Mouse (Mus musculus) retina, embryonic 14.5 days (tissue): ENCODE results near the gene Sh2d1b1.
"Not testable (repeated sequence)": the region's sequence is repeated elsewhere in the genome, so short reads cannot be mapped to it uniquely, and the experiment has no call there.

Experiments used
- DNase-seq: peaks from one replicate; pipeline ENCODE4 v3.0.0-alpha.2; 2015; ENCODE audit warnings: low spot score

Sh2d1b1 gene

DNA sequence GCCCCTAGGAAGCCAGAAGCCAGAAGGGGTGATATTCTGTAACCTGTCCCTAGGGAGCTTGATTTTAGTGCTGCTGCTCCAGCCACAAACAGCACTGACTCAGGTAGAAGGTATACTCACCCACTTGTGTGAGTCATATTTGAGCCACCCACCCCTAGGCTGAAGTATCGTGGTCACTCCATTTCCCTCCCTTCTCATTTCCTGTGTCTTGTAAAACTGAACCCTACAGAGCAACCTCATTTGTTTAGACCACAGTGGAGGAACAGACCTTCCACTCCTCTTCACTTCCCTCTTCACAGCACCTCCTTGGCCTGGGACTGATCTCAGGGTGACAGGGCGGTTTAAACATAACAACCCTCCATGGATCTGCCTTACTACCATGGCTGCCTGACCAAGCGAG is at the start of gene Sh2d1b1:
Sh2d1b1 (plus strand) TSS at position 305 of the 400 bp plus-strand sequence.
- DNase-seq, result no peak

DNA sequence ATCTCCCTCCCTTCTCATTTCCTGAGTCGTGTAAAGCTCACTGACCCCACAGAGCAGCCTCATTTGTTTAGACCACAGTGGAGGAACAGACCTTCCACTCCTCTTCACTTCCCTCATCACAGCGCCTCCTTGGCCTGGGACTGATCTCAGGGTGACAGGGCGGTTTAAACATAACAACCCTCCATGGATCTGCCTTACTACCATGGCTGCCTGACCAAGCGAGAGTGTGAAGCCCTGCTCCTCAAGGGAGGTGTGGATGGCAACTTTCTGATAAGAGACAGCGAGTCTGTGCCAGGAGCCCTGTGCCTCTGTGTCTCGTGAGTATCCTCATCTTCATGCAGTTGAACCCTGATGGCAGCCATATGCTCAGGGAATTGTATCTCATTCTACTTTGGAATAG is 44.4 kb upstream of the Sh2d1b1 start, which contains the start of gene Sh2d1b2:
Sh2d1b2 (plus strand) TSS at position 62 of the 400 bp plus-strand sequence.
- DNase-seq, result not testable (repeated sequence)

DNA sequence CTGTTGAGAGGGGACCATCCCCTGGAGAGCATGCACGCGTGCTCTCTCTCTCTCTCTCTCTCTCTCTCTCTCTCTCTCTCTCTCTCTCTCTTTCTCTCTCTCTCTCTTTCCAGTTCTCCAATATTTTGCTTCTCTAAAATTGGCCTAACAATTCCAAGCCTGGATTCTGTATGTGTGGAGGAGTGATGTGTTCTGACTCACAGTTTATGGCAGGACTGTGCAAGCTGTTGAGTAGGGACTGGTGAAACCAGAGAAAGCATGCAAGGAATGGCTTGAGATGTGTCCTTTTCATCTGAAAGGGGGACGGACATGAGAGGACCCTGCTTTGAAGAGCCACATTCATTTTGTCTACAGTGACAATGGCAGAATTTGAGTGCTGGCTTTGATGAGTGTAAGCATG is 32.1 kb upstream of the Sh2d1b1 start:
- no peak for DNase-seq

DNA sequence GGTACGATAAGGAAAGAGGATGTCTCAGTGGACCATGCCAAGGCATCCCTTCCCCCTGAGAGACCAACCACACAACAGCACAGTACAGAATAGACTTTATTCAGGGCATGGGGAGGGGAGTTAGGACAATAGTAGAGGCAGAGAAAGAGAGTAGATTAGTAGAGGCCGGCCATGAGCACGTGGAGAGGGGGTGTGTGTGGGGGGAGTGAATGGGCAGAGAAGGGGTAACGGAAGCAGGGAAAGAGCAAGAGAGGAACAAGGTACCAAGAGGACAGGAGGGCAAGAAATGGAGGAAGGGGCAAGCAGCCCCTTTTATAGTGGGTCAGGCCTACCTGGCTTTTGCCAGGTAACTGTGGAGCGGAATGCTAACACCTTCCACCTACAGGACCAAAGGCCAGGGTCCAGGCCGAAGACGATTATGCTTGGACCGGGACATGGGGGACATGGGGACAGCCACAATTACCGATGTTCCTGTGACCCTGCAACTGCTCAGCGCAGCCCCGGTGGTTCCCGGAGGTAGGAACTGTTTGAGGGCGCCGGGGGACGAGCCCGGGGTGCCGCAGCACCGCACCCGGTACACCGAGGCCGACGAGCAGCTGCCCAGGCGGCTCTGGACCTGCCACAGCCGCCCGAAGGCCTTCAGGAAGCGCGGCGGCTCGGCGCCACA is 22.1 kb upstream of the Sh2d1b1 start:
- DNase-seq, result no peak

DNA sequence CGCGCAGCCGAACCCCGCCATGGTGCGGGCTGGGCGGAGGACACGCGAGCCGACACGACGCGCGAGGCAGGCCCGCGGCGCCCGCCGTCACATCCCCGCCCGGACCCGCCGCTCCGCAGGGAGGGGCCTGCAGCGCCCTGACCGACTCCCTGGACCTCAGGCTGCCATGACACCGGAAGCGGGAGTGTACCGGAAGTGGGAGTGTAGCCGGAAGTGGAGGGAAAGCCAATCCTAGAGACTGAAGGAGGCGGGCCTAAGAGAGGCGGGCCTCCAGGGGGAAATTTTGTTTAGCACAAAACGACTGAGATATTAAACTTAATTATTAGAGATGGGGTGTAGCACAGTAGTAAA is 21.6 kb upstream of the Sh2d1b1 start:
- DNase-seq, result peak; percentile 82

DNA sequence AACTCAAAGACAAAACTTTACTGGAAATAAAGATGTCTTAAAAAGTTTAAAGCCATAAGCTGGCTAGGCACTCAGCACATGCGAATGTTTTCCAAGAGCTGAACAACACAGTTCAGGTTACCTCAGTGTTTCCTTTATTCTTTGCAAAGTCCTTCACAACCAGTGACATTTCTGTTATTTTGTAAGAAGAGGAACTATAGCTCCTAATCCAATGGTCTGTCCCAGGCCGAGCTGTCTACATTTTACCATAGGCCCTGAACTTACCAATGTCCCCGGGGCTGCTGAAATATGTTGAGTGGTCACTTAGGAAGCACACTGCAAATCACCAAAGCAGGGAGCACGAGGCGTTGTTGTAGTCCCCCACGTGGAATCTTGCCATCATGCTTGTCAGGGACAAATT is 6.8 kb upstream of the Sh2d1b1 start:
- no peak for DNase-seq

DNA sequence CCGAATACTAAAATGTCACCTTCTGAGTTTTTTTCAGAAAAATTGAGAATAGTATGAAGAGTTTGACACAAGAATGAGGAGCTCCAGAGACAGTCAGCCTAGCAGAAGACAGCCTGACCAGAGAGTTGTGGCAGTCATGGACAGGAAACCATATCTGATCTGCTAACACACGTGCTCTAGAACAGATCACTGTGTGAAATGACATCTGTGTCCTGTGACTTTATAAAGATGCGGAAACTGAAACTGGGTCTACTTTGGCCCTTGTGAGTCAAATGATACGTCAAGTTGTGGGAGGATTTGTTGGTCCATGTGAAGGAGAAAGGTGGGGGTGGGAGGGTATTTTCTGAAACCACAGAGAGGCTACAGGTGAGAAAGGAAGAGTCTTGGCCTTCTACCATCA is 6.4 kb upstream of the Sh2d1b1 start:
- DNase-seq, result no peak

DNA sequence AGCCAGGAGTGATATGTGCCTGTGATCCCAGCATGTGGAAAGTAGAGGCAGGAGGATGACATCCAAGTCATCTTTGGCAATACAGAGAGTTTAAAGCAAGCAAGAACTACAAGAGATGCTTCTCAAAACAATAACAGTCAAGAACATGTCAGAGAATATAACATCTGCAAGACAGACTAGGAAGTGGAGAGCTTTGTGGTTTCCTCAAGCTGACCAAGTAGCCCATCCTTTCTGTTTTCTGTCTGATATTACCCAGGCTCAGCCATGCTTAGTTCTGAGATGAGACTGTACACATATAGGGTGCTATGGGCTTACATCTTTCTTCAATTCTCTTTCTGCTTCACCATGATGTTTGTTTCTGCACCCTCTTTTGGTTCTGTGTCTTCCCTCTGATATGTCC is 3.9 kb upstream of the Sh2d1b1 start:
- no peak for DNase-seq

DNA sequence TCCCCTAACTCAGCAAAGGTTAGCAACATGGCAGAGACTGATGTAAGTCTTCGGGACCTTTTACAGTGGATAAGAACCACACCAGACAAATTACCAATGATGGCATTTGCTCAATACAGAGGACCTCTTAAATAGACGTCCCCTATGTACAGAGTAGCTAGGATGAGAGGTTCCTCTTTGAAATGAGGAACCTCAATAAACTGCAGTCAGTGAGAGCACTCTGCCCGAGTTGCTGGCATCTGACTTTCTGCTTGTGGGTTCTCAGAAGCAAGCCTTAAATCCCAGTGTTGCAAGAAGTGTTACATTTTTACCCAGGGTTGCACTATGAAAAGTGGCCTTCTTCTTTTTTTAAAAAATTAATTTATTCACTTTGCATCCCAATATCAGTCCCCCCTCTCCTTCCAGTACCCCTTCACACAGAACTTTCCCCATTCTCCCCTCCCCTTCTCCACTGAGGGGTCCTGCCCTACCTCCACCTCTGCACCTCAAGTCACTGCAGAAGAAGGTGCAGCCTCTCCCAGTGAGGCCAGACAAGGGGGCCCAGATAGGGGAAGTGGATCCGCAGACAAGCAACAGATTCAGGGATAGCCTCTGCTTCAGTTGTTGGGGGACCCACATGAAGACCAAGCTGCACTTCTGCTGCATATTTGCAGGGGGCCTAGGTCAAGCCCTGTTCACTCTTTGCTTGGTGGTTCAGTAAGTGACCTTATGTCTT is 5.5 kb downstream of the Sh2d1b1 start:
- DNase-seq, result no peak

DNA sequence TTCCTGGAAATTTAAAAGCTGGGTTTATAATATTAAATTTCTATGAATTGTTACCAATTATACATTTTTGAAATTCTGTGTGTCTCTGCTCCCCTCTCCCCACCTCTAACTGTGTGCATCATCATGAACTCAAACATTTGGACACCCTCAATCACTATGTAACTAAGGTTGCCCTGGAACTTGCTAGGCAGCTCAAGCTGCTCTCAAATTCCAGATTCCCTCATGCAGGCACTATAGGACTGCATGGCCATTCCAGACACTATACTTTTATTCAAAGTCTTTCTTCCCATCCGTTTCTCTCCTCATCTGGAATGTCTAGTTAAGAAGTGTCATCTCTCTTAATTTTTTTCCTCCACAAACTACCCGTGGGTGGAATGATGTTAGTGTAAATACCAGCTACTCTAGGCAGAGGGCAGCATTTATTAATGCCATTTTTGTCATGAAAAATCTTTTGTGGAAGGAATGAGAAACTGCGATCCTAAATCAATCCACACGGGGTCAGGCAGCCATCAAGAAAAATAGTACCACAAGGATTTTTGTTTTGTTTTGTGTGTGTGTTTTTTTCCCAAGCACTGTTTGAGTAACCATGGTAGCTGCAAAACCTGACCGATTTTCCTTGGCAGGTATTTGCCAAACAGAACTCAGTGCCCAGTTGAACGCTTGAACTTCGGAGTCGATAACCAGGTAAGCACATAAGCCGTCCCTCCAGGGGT is 15.3 kb downstream of the Sh2d1b1 start:
- DNase-seq, result peak; percentile 88

DNA sequence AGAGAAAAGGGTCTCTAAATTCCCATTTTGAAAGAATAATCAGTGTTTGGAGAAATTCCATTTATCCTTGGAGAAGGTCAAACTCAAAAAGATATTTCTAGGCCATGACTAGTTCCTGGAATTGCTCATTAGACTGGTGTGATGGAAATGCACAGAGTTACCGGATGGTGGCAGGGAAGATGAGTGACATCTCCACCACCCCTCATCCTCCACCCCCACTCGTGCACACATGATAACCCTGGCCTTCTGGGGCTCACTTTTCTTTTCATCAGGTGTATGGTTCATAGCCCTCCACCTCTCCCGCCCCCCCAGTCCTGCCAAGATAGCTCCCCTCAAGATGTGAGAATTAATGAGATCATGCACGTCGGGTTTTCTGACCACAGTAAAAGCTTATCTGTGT is 16.1 kb downstream of the Sh2d1b1 start:
- DNase-seq, result no peak

DNA sequence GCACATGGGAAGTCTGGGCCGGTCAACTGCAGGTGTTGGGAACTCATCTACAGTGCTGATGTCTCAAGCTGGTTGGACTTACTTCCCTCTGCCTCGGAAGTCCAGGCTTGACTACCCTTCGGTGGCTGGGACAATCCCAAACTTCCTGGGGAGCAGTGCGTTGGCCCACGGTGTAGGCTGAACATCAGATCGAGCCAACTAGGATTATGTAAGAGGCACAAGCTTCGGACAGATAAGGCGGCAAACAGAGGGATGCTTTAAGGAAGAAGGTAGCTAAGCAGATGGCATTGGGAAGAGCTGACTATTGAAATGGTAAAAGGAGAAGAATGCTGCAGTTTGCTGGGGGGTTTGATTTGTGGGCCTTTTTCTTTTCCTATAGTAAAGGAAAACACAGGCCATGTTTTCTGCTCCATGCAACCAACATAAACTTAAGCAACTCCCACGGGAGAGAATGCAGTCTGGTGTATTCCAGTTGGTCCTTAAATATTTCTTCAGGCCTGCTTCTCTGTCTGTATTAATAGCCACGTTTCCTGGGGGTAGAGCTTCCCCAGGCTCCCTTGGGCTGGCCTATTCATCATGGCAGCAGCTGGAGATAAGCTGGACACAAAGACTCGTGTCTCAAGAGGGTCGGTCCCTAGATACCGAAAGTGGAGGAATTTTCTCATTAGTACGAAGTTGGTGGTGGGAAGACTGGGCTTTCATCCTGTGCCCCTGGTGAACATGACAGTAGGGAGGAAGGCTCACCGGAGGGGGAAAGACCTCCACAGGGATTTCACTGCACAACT is 17.9 kb downstream of the Sh2d1b1 start:
- no peak for DNase-seq

DNA sequence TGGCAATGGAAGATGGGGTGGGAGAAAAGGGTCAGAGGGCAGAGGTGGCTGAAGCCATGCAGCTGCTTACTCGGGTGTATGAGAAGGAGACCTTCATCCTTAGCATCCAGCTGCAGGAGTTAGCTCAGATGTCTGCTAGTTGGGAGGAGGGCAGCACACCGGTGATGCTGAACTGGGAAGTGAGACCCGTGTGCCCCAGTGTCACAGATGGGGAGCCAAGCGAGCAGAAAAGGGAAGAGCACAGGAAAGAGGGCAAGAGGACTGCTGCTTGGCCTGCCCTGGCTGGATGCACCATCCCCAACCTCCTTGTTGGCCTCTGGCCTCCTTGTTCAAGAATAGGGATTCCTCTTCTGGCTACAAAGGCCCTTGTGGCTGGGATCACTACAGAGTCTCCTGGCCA is 22.4 kb downstream of the Sh2d1b1 start:
- no peak for DNase-seq

DNA sequence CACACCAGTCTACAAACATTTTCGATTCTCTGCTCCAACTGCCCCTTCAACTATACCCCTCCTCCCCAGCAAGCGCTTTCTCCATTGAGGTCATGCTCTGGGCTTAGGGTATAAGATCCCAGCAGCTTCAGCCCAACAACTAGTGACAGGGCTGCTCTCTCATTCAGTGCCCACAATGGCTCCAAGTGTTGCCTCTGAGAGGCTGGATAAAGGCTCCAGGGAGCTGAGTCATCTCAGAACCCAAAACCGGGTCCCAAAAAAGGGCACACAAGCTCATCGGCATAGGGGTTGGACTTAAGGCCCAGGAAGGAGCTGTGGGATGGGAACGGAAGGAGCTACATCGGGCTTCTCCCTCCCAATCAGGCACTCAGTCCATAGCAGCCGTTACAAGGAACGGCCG is 24.6 kb downstream of the Sh2d1b1 start:
- peak; percentile 28 for DNase-seq

DNA sequence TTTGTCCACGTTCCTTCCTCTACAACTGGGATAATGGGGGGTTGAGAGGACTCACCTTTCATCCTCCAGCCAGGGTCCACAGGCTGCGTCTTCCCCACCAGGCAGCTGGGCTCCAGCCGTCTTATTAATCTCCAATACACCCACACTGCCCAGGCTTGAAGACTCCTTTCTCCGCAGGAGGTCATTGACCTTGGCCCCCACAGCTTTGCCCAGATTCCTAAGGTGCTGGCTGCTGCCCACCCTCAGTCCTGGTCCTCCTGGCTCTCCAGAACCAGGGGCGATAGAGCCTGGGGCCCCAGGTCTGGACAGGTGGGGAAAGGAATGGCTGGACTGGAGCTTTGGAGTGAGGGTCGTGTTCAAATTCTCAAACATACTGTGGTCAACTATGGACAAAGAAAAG is 25.3 kb downstream of the Sh2d1b1 start:
- DNase-seq, result no peak

DNA sequence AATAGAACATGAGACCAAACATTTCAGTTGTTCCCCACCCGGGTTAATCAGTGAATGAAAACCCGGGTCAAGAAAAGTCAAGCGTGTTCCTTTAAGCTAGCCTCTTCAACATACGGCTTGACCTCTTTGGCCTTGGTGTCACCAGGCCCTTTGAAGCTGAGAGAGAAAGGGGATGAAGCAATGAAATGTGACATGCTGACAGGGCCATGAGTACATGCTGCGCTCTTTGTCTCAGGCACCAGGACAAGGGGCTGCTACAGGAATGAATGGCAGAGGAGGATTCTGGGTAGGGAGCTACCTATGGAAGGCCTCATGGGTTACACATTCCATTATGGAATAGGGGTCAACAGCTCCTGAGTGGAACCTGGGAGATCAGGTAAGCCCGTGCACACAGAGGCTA is 26.0 kb downstream of the Sh2d1b1 start:
- peak; percentile 66 for DNase-seq

DNA sequence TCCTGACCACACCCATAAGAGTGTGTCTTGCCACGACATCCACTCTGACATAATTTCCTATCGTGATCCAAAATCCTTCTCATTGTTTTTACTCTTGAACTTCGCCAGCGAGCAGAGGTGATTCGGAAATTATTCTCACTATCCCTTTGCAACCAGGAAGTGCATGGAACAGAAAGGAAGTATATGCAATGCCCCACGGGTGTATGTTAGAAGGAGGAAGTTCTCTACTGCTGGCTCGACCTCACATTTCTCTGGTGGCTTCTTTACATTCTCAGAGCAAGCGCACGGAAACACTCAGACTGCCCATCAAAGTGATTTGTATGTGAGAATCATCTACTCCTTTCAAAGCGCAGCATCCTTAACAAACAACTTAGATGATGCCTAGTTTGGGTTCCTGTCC is 27.9 kb downstream of the Sh2d1b1 start:
- DNase-seq, result no peak

DNA sequence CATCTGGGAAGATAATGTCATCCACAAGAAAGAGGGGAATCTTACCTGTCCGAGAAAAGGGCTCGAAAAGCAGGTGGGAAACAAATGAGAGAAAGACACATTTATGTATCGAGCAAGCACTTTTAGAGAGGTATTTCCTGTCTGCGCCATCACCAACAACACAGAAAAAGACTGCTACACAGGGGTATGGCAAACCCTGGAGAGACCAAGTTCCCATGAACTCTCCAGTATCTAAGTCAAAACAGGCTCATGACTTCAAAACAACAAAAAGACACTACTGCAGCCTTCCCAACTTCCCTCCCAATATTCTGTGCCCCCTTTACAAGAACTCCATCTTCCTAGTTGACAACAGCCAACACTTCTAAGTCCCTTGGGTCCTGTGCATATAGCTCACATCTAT is 29.1 kb downstream of the Sh2d1b1 start, which contains the start of gene Gm7694:
Gm7694 (minus strand) TSS at position 101 of the 400 bp plus-strand sequence.
- no peak for DNase-seq

DNA sequence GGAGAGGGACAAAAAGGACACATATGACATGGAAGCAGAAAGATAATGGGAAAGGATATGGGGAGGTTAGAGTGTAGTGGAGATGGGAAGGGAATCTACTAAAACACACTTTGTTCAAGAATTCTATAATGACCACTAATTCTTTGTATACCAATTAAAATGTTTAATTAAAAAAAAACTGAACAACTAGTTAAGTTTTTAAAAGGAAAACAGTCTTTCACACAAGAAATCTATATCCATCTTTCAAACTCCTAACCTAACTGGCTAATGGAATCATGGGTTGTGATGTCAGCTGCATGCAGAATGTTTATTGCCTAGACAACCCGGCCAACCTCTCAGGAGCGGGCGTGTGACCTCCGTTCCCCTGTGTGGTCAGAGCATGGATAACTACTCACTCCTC is 31.4 kb downstream of the Sh2d1b1 start, which contains the start of gene Spata46:
Spata46 (plus strand) TSS at position 301 of the 400 bp plus-strand sequence.
- DNase-seq, result no peak

DNA sequence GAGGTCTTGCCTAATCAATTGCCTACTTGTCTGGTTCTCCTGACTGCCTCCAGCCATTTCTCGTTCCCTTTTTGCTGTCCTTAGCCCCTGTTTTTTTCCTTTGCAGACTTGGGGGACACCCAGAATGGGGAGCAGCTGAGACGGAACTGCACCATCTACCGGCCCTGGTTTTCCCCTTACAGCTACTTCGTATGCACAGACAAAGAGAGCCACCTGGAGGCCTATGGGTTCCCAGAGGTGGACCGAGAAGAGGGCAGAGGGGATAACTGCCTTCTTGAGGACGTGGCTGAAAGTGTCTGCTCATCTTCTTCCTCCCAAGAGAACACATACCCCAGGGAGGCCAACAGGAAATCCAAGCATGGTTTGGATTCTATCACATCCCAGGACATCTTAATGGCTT is 34.3 kb downstream of the Sh2d1b1 start:
- DNase-seq, result no peak

DNA sequence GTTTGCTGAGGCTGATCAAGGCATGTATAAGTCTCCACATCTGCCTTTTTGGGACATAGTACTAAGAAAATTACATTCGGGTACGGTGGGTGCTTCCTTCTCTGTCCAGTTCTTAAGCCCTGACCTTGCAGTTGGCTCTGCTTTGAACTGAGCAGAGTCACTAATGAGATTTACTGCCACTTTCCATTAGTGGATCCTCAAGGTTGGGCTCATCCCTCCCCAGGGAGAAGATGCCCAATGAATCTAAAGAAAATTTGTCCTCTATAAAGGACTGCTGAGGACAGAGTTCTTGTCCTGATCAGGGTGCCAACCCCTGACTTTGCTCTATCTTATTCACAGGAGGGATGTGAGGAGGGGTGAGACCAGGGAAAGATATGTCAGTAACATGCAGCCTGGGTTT is 44.9 kb downstream of the Sh2d1b1 start:
- DNase-seq, result no peak

DNA sequence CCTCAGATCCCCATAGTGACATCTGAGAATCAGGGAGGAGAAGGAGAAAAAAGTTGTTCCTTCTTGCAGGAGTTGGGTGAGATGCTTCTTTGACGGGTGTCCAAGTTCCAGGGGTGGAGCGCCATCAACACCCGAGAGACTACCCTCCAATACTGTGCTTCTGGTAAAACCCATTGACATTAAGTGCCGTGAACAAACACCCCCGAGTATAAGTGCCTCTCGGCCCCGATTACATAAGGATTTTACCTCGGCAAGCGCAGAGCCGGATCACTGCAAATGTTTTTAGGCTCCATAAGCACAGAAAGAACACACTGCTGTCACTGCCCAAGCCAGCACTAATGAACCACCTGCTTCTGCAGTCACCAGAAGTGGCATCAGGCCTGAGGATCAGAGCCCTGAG is 45.9 kb downstream of the Sh2d1b1 start:
- no peak for DNase-seq
